Mouse (Mus musculus) cerebral cortex, adult 2 months (tissue): Measurements from ENCODE around the gene Ldhb.

Source experiments
- WGBS: fragments of 180-500 bp; shearing (Covaris S2); methylation state at CpG from one replicate; pipeline ENCODE4 v1.1.7; 2018; 5-methylcytosine and 5-hydroxymethylcytosine counted together

Ldhb gene

DNA sequence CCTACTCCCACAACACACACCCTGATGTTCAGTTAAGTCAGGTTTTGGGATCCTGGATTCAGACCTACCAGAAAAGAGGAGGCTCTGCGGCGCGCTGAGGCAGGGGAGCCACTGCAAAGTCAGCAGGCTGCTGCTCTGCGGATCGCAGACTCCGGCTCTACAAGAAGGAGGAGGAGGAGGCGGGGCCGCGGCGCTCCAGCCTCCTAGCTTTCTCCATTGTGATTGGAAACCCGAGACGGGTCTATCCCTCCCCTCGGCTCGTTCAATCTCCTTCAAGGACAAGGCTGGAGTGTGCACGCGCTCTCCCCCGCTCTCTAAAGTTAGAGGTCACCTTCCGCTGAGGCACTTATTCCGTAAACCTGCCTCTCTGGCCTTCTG is at the start of gene Ldhb:
TSS of gene Ldhb (minus strand) at position 173 of the 378 bp plus-strand sequence.
- under 1% methylated on average over 19 of the region's 19 CpGs for WGBS

- 83% methylated on average over 1 of the region's 1 CpGs for WGBS
Observed at GRCm38 (mm10) chr6:142555988-142556387, 48.2 kb upstream of the Ldhb start.

- 64% methylated on average over 4 of the region's 4 CpGs for WGBS
Observed at GRCm38 (mm10) chr6:142551482-142551881, 43.7 kb upstream of the Ldhb start.

GRCm38 (mm10) chr6:142550871-142551270 is 43.1 kb upstream of the Ldhb start:
- WGBS = 68% methylated on average over 4 of the region's 4 CpGs

GRCm38 (mm10) chr6:142548377-142548776 is 40.6 kb upstream of the Ldhb start:
- WGBS = 94% methylated on average over 2 of the region's 2 CpGs

GRCm38 (mm10) chr6:142545132-142545531 is 37.4 kb upstream of the Ldhb start:
- 50% methylated on average over 14 of the region's 14 CpGs for WGBS

- WGBS = 80% methylated on average over 4 of the region's 4 CpGs
Observed at GRCm38 (mm10) chr6:142543648-142544047, 35.9 kb upstream of the Ldhb start.

DNA sequence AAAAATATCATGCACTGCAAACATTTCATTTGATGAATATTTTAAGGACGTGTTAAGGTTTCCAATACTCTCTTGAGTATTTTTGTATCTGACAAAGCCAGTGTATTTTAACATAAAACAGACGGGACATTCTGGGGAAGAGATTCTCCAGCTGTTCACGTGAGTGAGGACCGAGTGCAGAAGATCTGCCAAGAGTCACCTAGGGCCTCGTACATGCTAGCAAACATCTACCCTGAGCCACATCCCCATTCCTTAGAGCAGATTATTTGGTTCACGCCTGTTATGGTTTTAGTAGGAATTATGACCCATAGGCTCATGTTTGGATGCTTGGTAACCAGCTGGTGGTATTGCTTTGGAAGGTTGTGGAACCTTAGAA is 35.0 kb upstream of the Ldhb start:
- 76% methylated on average over 6 of the region's 6 CpGs for WGBS

DNA sequence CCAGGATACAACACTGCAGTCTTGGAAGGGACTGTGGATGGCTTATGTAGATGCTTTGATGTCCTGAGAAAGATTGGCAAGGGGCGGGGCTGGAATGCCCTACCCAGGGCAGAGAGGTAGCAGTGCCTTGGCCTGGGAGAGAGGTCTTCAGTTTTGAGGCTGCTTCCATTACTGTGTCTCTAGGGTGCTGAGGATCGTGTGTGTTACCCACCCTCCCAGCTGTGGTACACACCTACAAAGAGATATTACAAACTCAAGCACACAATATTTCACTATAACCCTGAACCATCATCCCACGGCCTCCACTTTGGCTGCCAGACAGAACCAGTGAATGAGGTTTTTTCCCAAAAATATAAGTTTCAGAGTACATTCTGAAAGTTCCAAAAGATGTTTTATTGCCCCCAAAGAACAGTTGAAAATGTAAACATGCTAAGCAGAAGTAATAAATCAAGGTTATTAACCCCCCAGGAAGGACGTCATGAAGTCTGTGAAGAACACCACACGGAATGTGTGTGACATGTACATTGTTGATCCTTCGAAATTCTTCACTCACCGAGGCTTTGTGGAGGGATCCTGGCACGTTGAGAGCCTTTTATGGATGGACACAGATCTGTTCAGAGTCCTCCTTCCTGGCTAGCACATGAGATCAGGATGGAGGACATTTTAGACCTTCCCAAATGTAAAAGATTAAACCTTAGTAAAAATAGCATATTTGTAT is 34.5 kb upstream of the Ldhb start:
- WGBS = 85% methylated on average over 8 of the region's 8 CpGs

DNA sequence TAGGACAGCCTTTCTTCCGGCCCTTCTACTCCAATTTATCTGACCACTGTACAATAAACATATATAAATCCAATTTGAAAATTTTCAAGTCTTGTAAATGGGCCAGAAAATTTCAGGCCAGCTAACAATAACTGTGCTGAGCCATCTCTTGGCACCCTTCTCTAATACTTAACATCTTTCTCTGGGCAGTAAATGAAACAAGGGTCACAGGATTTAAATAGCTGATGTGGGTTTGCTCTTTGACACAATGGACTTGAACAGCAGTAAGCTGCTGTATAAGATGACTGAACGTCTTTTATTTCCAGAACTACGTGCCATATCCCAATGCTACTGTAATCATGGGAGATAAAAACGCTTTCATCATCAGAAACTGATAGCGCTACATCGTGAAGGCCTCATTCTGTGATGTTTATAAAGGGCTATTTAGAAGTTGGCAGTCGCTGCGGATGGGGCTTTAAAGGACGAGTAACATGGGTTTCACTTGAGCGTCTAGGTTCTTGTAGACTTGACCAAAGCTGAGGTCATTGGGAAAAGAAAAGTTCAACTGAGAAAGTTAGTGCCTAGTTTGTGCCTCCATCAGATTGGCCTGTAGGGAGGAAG is 32.9 kb upstream of the Ldhb start:
- 89% methylated on average over 10 of the region's 10 CpGs for WGBS

GRCm38 (mm10) chr6:142540131-142540530 is 32.4 kb upstream of the Ldhb start:
- WGBS = 89% methylated on average over 5 of the region's 5 CpGs

GRCm38 (mm10) chr6:142538503-142538902 is 30.7 kb upstream of the Ldhb start:
- 70% methylated on average over 17 of the region's 17 CpGs for WGBS

- WGBS = 74% methylated on average over 5 of the region's 5 CpGs
Observed at GRCm38 (mm10) chr6:142533412-142533811, 25.7 kb upstream of the Ldhb start.

GRCm38 (mm10) chr6:142532686-142533085 is 24.9 kb upstream of the Ldhb start:
- 96% methylated on average over 2 of the region's 2 CpGs for WGBS

- WGBS = 93% methylated on average over 17 of the region's 17 CpGs
Observed at GRCm38 (mm10) chr6:142532141-142532540, 24.4 kb upstream of the Ldhb start.

- 89% methylated on average over 5 of the region's 5 CpGs for WGBS
Observed at GRCm38 (mm10) chr6:142530378-142530777, 22.6 kb upstream of the Ldhb start.

- 88% methylated on average over 8 of the region's 8 CpGs for WGBS
Observed at GRCm38 (mm10) chr6:142529680-142530079, 21.9 kb upstream of the Ldhb start.

- 67% methylated on average over 1 of the region's 1 CpGs for WGBS
Observed at GRCm38 (mm10) chr6:142527931-142528562, 20.3 kb upstream of the Ldhb start.

- 2% methylated on average over 4 of the region's 4 CpGs for WGBS
Observed at GRCm38 (mm10) chr6:142524635-142525308, 17.0 kb upstream of the Ldhb start.

DNA sequence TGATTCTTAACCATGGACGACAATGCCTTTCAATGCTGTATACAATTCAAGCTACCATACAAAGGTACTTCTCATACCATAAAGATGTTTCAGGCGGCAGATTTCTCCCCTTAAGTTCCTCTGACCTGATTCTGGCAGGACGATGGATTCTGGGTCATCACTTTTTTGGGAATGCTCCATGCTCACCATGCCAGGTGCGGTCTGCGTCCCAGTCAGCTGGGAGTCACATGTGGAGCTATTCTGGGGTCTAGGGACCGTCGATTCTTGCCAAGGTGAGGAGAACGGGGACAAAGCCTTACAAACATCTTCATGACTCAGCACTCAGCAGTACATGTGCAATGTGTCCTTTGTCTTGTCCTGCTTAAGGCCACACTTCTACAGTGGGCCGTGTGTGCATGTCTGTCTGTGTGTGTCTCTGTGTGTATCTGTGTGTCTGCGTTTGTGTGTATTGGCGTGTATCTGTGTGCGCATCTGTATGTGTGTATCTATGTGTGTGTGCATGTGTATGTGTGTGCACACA is 13.9 kb upstream of the Ldhb start:
- 77% methylated on average over 12 of the region's 12 CpGs for WGBS

DNA sequence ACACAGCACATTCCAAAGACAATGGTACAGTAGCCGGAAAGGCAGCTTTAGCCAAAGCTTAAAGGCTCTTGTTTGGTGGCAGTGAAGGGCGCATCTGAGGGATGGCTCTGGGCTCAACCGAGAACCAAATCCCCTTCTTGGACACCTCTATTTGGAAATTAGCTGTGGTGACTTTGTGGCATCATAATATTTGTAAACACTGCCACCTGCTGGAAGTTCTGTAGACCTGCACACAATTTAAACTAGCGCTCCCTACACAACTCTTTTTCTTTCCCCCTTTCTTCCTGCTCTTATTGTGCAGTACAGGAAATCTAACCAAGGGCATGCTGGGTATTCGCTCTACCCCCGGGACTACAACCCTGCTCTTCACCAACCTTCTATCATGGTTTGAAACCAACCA is 11.4 kb upstream of the Ldhb start:
- WGBS = 12% methylated on average over 6 of the region's 6 CpGs

DNA sequence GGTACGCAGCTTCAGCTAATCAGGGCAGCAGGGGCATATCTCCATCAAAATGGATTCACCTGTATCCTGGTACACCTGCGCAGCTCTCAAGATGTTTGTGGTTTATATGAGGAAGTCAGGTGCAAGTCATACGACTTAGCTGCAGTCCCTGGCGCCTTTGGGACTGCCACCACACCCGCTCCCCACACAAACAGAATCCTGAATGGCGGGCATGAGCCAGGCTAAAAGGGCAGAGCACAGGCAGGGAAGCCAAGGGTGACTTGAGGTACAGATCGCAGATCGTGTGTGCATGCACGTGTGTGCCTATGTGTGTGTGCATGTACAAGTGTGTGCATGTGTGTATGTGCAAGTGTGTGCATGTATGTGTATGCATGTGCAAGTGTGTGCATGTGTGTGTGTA is 7.6 kb upstream of the Ldhb start:
- WGBS = 79% methylated on average over 9 of the region's 9 CpGs
